Mouse (Mus musculus) kidney, adult 2 months (tissue): ENCODE results near the gene Cldn34b2. TPM values are rescaled to one million over a fixed set of nuclear protein-coding genes. Genes with fewer than 3 reads are reported as not detected.
"Not testable (repeated sequence)": the region's sequence is repeated elsewhere in the genome, so short reads cannot be mapped to it uniquely, and the experiment has no call there.

Experiments used
- DNase-seq: peaks from one replicate; pipeline ENCODE4 v3.0.0; 2021
- H3K27ac ChIP-seq: fragments of 200-500 bp; 2 replicates; pipeline ENCODE4 v1.5.1; 2012; ENCODE audit warnings: low read depth, low read length, control low read depth, inconsistent platforms; ENCODE audit not compliant: insufficient read depth
- H3K27me3 ChIP-seq: fragments of 200-500 bp; replicated peaks from 2 replicates; pipeline ENCODE4 v1.6.1; 2012; ENCODE audit warnings: mild to moderate bottlenecking, moderate library complexity, low read length, inconsistent platforms; ENCODE audit not compliant: control insufficient read depth, insufficient read depth
- H3K36me3 ChIP-seq: fragments of 200-500 bp; 2 replicates; pipeline ENCODE4 v1.6.1; 2012; ENCODE audit warnings: mild to moderate bottlenecking, moderate library complexity, low read length, inconsistent platforms; ENCODE audit not compliant: control insufficient read depth, insufficient read depth
- H3K4me1 ChIP-seq: fragments of 200-500 bp; 2 replicates; pipeline ENCODE4 v1.6.1; 2011; ENCODE audit warnings: low read length; ENCODE audit not compliant: control insufficient read depth, insufficient read depth
- H3K4me3 ChIP-seq: fragments of 200-500 bp; 2 replicates; pipeline ENCODE4 v1.5.1; 2011; ENCODE audit warnings: mild to moderate bottlenecking, low read depth, low read length, control low read depth; ENCODE audit not compliant: insufficient read depth
- CTCF ChIP-seq: fragments of 200-500 bp; conservative IDR thresholded peaks from 2 replicates; pipeline ENCODE4 v1.5.1; 2011; ENCODE audit warnings: low read depth, mild to moderate bottlenecking, control low read depth, low read length, moderate library complexity, mixed read lengths; ENCODE audit not compliant: insufficient read depth, insufficient read length
- POLR2A ChIP-seq: fragments of 200-500 bp; IDR thresholded peaks from one replicate; pipeline ENCODE4 v1.6.1; 2011; ENCODE audit warnings: low read depth, low read length, control low read depth
- WGBS: fragments of 180-500 bp; shearing (Covaris S2); methylation state at CpG from one replicate; pipeline ENCODE4 v1.1.7; 2018; 5-methylcytosine and 5-hydroxymethylcytosine counted together
- polyA plus RNA-seq: library from polyadenylated mRNA; depleted of rRNA; stranded (reverse); fragments of >200 nt; gene quantifications from 2 replicates; pipeline ENCODE4 v1.2.3, GENCODE M21; 2012; rRNA removed

Gene Cldn34b2
- 0.08 TPM in 1 of 2 replicates, not detected in the other for polyA plus RNA-seq

- not testable (repeated sequence) for DNase-seq, H3K4me1 ChIP-seq, H3K4me3 ChIP-seq, H3K36me3 ChIP-seq, H3K27me3 ChIP-seq, H3K27ac ChIP-seq
- 90% methylated on average over 3 of the region's 3 CpGs for WGBS
Measured at GRCm38 (mm10) chrX:155128312-155128711, at the start of gene Cldn34b2. Cldn34b2 (minus strand) TSS chrX:155128412.

- H3K27ac ChIP-seq = no peak overlapping the region
- TF ChIP-seq CTCF = no peak
- no peaks in the 10 kb centered on the region for H3K4me1 ChIP-seq
- no peaks in the 10 kb centered on the region for H3K36me3 ChIP-seq
- no peak for DNase-seq
- 65% methylated on average over 2 of the region's 2 CpGs for WGBS
- H3K27me3 ChIP-seq = no peaks in the 10 kb centered on the region
- H3K4me3 ChIP-seq = no peak overlapping the region
Measured at GRCm38 (mm10) chrX:155177640-155178039, 49.4 kb upstream of the Cldn34b2 start.

GRCm38 (mm10) chrX:155177230-155177629, 49.0 kb upstream of the Cldn34b2 start:
- H3K27ac ChIP-seq = no peak overlapping the region
- no peaks in the 10 kb centered on the region for H3K4me1 ChIP-seq
- DNase-seq = peak; percentile 27
- 50% methylated on average over 2 of the region's 2 CpGs for WGBS
- no peaks in the 10 kb centered on the region for H3K36me3 ChIP-seq
- H3K27me3 ChIP-seq = no peaks in the 10 kb centered on the region
- H3K4me3 ChIP-seq = no peak overlapping the region
- TF ChIP-seq CTCF (no peak), POLR2A (no peak)

GRCm38 (mm10) chrX:155175568-155175967, 47.4 kb upstream of the Cldn34b2 start:
- Histone ChIP-seq H3K4me1 (no peaks in the 10 kb centered on the region), H3K36me3 (no peaks in the 10 kb centered on the region), H3K4me3 (no peak overlapping the region), H3K27me3 (no peaks in the 10 kb centered on the region), H3K27ac (no peak overlapping the region)
- 22% methylated on average over 4 of the region's 4 CpGs for WGBS
- TF ChIP-seq CTCF (no peak), POLR2A (no peak)
- DNase-seq = peak; percentile 20

- TF ChIP-seq CTCF (no peak), POLR2A (no peak)
- Histone ChIP-seq H3K36me3 (no peaks in the 10 kb centered on the region), H3K27me3 (no peaks in the 10 kb centered on the region), H3K27ac (no peak overlapping the region), H3K4me3 (no peak overlapping the region), H3K4me1 (no peaks in the 10 kb centered on the region)
- DNase-seq = no peak
Measured at GRCm38 (mm10) chrX:155172310-155172709, 44.1 kb upstream of the Cldn34b2 start.

- Histone ChIP-seq H3K27me3 (no peaks in the 10 kb centered on the region), H3K4me1 (no peaks in the 10 kb centered on the region), H3K27ac (no peak overlapping the region), H3K4me3 (no peak overlapping the region), H3K36me3 (no peaks in the 10 kb centered on the region)
- TF ChIP-seq CTCF = no peak
- TF ChIP-seq POLR2A = no peak
- WGBS = 52% methylated on average over 1 of the region's 1 CpGs
- DNase-seq = no peak
Measured at GRCm38 (mm10) chrX:155171754-155172153, 43.5 kb upstream of the Cldn34b2 start.

GRCm38 (mm10) chrX:155169886-155170285, 41.7 kb upstream of the Cldn34b2 start:
- WGBS = 55% methylated on average over 8 of the region's 8 CpGs
- no peak overlapping the region for H3K4me3 ChIP-seq
- peak; percentile 74 for DNase-seq
- H3K27me3 ChIP-seq = no peaks in the 10 kb centered on the region
- no peak overlapping the region for H3K27ac ChIP-seq
- no peaks in the 10 kb centered on the region for H3K36me3 ChIP-seq
- H3K4me1 ChIP-seq = no peaks in the 10 kb centered on the region
- TF ChIP-seq CTCF = no peak

- Histone ChIP-seq H3K36me3 (no peaks in the 10 kb centered on the region), H3K4me1 (no peaks in the 10 kb centered on the region), H3K27me3 (no peaks in the 10 kb centered on the region), H3K4me3 (no peak overlapping the region), H3K27ac (no peak overlapping the region)
- TF ChIP-seq CTCF = no peak
- TF ChIP-seq POLR2A = no peak
- DNase-seq = no peak
- 96% methylated on average over 3 of the region's 3 CpGs for WGBS
Measured at GRCm38 (mm10) chrX:155167667-155168066, 39.5 kb upstream of the Cldn34b2 start.
